Mouse (Mus musculus): ENCODE results near the gene Smg5.
"Not testable (repeated sequence)": the region's sequence is repeated elsewhere in the genome, so short reads cannot be mapped to it uniquely, and the experiment has no call there.

The Smg5 gene

DNA sequence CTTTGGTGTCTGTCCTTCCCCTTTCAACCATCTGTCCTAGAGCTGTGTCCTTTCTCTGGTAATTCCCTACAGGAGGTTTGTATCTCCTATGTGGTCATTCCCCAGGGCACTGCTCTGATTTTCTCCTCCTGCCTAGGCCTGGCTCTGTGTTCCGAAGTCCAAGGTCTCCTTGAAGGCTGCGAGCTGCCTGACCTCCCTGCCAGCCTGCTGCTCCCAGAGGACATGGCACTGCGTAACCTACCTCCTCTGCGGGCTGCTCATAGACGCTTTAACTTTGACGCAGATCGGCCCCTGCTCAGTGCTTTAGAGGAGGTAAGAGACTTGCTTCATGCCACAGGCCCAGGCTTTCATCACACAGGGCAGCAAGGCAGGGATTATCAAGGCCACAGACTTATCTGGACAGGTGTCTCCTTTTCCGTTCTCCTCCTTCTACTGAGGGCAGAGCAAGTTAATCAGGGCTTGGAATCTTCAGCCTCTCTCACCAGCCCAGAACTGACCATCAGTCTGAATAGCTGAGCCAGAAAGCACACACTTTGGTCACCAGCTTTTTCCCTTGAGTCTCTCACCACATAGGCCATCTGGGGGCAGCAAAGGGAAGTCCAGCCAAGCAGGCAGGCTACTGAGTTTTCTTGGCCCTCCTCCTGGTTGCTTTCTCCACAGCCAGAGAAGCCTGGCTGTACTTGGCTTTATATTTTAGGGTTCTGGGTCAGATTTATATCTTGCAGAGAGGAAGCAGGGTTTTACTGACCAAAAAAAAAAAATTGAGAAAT is 18.5 kb downstream of the Smg5 start:
- DNase-seq = no peak

DNA sequence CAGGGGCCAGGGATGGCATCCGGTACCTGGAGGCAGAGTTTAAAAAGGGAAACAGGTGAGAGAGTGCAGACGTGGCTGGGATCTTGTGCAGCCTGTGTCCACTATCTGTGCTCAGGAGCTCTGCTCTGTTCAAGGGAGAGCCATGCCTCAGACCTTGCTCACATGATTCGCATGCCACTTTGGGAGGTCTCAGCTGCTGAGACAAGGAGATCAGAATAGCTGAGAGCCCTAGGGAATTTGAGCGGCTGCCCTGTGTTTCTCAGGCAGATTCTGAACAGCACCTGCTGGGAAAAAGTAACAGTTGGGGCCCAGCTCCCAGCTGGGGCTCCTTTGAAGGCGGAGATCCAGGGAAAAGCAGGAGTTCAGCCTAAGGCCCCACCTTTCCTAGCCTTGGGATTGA is 23.5 kb downstream of the Smg5 start:
- DNase-seq = no peak

DNA sequence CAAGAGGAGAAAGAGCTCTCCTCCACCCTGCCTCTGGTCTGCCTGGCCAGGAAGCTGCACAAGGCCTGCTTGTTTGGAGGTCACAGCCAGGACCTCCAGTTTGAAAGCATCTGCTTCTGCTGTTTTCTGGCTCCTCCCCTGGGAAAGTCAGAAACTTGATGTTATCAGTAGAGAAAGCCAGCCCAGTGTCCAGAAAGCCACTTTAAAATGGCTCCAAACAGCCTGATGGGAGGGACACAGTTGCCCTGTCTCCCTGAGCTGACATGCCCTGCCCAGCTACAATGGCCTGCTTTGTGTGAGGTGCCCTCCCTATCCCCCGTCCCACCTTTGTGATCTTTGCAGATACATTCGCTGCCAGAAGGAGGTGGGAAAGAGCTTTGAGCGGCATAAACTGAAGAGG is 23.9 kb downstream of the Smg5 start:
- DNase-seq = no peak

DNA sequence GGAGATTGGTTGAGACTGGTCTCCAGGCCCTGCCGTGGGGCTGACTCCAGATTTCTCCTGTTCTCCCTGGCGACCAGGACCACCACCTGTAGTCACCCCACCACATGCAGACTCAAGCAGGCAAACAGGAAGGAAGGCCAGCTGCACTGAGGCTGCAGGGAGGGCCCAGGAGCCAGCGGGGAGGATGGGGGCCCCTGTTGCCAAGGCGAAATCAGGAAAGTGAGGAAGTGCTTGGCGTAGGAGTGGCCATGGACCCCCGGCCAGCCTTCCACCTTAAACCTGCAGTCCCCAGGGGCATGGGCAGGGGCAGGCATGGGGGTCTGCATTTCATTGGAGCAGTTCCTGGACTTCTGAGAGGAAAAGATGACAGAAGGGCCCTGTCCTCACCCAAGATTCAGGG is 25.0 kb downstream of the Smg5 start:
- DNase-seq = no peak

DNA sequence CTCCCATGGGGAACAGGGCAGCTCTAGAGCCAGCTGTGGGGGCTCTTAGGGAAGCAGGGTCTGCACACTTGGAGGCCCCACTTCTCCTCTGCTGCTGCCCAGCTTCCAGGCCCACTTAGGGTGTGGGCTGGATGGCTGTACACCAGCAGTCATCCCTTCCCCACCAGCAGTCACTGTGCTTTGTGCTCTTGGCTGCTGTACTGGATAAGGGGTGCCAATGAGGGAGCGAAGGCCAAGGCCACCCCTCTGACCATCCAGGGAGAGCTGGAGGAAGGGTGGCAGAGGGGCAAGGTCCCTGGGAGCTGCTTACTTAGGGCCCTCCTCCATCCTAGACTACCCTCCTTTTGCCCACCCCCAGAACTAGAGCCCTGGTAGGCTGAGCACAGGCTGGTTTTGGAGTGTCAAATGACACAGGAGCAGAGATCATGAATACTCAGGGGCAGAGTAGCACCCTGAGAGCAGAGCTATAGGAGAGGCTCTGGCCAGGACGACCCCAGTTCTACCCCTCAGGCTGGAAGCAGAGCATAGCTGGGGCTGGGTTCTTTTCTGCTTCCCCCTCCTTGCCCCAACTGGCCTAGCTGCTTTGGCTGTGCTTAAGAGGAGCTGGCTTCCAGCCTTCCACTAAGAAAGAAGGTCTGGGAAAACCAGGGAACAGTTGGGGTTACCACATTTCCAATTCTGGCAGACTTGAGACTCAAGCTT is 25.7 kb downstream of the Smg5 start:
- no peak for DNase-seq

DNA sequence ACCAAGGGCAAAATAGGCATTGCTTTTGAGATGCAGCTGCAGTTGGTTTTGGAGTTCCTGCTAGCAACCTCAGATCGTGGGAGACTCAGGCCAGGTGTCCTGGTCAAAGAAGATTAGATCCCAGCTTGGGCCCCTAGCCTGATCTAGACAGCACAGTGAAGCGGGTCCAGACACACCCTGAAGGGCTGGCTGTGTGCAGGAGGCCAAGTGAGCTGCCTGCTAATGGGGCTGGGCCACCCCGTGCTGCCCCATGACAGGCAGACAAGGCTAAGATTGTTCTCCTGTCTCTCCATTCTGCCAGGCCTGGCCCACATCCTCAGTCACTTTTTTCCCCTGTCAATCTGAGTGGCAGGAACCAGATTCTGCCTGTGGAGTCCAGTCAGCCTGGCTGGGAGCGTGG is 27.6 kb downstream of the Smg5 start:
- peak; percentile 95 for DNase-seq

DNA sequence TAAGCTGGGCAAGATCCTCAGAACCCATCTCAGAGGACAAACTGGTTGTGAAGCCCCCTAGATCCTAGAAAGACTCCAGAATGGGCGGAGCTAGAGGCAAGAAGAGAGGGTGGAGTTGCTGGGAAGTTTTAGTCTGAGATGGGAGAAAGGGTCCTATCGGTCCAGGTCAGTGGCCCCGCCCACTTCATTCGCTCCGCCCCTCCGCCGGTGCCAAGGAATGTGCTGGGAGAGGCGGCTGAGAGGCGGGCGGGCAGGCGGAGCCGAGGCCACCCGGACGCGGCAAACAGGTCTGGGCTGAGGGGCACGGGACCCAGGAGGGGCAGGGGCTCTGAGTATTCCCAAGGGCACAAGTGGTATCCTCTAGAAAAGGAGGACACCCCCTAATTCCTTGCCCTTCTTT is 28.3 kb downstream of the Smg5 start, which contains the start of gene Paqr6:
Paqr6 (plus strand) TSS at position 248 of the 400 bp plus-strand sequence.
- peak; percentile 97 for DNase-seq

DNA sequence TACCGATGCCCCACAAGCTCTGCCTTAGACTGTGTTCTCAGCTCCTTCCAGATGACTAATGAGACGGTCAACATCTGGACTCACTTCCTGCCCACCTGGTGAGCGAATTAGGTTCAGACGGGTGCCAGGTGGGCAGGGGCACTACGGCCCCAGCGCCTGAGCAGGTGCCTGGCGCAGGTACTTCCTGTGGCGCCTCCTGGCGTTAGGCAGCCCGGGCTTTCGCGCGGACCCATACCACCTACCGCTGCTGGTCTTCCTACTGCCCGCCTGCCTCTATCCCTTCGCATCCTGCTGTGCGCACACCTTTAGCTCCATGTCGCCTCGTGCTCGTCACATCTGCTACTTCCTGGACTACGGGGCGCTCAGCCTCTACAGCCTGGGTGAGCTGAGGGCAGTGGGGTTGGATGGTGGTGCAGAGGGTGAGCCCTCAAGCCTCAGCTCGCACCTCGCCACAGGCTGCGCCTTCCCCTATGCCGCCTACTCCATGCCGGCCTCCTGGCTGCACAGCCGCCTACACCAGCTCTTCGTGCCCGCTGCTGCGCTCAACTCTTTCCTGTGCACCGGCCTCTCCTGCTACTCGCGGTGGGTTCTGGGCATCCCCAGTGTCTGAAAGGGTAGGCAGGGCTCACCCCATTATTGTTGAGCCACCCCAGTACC is 29.8 kb downstream of the Smg5 start:
- no peak for DNase-seq

DNA sequence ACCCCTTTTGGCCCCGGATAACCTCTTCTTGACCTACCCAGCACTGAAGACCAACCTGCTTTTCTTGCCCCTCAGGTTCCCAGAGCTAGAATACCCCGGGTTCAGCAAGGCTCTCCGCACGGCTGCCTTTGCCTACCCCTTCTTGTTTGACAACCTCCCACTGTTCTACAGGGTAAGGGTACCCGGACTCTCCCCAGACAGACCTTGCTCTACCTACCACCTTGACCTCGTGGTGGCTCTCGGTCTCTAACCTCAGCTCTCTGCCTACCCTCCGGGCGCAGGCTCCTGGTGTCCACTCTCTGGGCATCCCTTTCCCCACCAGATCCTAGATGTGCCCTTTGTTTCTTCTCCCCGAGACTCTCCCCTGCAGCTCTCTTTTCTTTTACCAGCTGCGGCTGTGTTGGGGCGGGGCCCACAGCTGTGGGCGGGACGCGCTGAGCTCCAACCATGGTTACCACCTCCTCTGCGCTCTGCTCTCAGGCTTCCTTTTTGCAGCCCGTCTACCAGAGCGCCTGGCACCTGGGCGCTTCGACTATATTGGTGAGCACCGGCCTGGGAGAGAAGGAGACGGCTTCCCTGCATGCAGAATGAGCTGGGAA is 30.9 kb downstream of the Smg5 start:
- DNase-seq = peak; percentile 92

DNA sequence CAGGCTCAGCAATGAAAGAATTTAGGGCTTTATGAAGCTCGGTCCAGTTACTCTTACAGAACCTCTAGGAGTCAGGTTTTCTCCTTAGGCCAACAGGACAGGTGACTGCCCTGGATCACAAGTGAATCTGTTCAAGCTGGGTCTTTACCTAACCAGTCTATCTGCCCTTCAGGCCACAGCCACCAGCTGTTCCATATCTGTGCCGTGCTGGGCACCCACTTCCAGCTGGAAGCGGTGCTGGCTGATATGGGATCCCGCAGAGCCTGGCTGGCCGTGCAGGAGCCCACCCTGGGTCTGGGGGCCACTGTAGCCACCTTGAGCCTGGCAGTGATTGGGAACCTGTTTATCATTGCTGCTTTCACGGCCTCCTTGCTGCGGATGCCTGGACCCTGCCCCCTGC is 31.5 kb downstream of the Smg5 start:
- DNase-seq = not testable (repeated sequence)

DNA sequence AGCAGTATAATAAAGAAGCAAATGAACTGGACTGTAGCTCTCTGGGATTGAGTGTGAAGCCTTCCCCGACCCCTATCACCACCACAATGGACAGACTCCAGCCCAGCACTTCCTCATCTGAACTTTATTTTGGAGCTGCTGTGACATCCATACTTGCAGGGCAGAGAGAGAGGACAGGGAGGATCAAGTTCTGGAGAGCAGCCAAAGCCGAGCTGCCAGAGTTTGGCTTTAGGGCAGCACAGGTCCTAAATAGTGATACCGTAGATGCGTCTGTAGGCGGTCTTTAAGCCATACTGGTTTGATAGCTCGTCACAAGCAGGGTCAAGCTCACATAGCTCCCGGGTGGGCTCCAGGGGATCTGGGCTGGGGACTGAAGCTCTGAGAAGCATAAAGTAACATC is 32.5 kb downstream of the Smg5 start:
- not testable (repeated sequence) for DNase-seq

DNA sequence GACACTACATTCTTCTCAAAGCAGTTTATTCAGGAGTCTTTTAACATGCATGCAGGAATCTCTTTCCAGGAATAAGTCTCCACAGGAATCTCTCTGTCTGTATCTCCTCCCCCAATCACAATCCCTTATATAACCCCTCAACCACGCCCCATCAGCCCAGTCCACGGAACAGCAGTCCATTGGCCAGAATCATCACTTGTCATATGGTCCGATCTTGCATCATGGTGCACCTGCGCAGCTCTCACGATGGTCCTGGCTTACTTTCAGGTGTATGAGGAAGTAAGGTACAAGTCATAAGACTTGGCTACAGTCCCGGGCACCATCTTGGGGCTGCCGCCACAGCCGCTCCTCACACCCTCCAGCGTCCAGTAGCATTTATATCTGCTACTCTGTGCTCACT is 36.6 kb downstream of the Smg5 start, which contains the start of gene Bglap3:
Bglap3 (minus strand) TSS at position 101 of the 400 bp plus-strand sequence.
- not testable (repeated sequence) for DNase-seq

DNA sequence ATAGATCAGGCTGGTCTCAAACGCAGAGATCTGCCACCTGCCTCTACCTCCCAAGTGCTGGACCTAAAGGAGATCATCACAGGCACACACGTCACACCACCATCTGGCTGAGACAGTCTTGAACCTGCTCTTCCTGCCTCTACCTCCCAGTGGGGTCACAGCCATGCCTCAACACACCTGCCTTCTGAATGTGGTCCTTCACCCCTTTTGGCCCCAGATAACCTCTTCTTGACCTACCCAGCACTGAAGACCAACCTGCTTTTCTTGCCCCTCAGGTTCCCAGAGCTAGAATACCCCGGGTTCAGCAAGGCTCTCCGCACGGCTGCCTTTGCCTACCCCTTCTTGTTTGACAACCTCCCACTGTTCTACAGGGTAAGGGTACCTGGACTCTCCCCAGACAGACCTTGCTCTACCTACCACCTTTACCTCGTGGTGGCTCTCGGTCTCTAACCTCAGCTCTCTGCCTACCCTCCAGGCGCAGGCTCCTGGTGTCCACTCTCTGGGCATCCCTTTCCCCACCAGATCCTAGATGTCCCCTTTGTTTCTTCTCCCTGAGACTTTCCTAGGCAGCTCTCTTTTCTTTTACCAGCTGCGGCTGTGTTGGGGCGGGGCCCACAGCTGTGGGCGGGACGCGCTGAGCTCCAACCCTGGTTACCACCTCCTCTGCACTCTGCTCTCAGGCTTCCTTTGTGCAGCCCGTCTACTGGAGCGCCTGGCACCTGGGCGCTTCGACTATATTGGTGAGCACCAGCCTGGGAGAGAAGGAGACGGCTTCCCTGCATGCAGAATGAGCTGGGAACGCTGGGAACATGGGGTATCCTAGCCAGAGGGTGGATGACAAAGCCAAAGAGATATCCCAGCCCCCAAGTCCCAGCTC is 39.9 kb downstream of the Smg5 start:
- not testable (repeated sequence) for DNase-seq

DNA sequence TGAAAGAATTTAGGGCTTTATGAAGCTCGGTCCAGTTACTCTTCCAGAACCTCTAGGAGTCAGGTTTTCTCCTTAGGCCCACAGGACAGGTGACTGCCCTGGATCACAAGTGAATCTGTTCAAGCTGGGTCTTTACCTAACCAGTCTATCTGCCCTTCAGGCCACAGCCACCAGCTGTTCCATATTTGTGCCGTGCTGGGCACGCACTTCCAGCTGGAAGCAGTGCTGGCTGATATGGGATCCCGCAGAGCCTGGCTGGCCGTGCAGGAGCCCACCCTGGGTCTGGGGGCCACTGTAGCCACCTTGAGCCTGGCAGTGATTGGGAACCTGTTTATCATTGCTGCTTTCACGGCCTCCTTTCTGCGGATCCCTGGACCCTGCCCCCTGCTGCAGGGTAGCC is 40.6 kb downstream of the Smg5 start:
- DNase-seq = not testable (repeated sequence)

DNA sequence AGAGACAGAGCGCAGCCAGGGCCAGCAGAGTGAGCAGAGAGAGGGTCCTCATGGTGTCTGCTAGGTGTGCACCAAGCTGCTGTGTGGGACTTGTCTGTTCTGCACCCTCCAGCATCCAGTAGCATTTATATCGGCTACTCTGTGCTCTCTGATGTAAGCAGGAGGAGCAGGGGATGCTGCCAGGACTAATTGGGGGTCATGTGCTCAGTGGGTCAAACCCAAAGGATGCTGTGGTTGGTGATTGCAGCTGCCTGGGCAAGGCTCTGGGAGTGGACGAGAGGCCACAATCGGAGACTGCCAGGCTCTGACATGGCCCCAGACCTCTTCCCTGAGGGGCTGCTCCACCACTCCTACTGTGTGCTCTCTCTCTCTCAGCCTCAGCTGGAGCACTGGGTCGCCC is 42.5 kb downstream of the Smg5 start, which contains the start of gene Bglap2:
Bglap2 (minus strand) TSS at position 101 of the 400 bp plus-strand sequence.
- DNase-seq = not testable (repeated sequence)

DNA sequence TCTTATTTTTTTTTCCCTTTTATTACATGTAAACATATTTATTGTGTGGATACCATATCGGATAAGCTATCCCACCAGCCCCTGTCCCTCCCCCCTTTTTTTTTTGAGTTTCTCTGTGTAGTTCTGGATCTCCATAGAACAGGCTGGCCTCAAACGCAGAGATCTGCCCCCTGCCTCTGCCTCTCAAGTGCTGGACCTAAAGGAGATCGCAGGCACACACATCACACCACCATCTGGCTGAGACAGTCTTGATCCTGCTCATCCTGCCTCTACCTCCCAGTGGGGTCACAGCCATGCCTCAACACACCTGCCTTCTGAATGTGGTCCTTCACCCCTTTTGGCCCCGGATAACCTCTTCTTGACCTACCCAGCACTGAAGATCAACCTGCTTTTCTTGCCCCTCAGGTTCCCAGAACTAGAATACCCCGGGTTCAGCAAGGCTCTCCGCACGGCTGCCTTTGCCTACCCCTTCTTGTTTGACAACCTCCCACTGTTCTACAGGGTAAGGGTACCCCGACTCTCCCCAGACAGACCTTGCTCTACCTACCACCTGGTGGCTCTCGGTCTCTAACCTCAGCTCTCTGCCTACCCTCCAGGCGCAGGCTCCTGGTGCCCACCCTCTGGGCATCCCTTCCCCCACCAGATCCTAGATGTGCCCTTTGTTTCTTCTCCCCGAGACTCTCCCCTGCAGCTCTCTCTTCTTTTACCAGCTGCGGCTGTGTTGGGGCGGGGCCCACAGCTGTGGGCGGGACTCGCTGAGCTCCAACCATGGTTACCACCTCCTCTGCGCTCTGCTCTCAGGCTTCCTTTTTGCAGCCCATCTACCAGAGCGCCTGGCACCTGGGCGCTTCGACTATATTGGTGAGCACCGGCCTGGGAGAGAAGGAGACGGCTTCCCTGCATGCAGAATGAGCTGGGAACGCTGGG is 45.6 kb downstream of the Smg5 start:
- DNase-seq = not testable (repeated sequence)

DNA sequence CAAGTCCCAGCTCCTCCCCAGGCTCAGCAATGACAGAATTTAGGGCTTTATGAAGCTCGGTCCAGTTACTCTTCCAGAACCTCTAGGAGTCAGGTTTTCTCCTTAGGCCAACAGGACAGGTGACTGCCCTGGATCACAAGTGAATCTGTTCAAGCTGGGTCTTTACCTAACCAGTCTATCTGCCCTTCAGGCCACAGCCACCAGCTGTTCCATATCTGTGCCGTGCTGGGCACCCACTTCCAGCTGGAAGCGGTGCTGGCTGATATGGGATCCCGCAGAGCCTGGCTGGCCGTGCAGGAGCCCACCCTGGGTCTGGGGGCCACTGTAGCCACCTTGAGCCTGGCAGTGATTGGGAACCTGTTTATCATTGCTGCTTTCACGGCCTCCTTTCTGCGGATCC is 46.3 kb downstream of the Smg5 start:
- DNase-seq = not testable (repeated sequence)

DNA sequence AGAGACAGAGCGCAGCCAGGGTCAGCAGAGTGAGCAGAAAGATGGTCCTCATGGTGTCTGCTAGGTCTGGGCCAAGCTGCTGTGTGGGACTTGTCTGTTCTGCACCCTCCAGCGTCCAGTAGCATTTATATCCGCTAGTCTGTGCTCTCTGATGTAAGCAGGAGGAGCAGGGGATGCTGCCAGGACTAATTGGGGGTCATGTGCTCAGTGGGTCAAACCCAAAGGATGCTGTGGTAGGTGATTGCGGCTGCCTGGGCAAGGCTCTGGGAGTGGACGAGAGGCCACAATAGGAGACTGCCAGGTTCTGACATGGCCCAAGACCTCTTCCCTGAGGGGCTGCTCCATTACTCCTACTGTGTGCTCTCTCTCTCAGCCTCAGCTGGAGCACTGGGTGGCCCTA is 48.3 kb downstream of the Smg5 start, which contains the start of gene Bglap:
Bglap (minus strand) TSS at position 101 of the 400 bp plus-strand sequence.
- no peak for DNase-seq

DNA sequence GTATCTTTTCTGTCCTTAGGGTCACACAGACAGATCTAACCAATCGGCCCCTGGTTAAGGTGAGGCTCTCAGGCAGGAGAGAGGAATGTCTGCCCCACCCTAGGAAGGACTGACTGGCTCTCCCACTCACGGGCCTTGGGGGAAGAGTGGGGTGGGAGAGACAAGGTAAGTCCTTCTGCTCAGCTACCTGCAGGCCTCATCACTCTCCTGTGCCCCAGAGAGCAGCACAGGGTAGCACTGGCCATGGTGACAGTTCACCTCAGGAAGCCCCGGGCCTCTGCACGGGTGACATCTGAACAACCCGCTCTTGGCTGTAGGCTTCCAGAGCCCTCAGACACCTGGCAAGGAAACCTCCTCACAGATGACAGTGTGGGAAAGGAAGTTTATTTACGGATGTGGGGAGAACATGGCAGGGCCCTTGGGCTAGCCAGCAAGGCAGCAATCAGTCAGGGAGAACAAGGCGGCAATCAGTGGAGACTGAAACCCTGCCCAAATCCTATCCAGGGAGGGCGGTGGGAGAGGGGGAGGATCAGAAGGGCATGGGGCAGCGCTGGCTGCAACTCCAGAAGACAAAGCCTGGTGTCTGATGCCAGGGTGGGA is 57.8 kb downstream of the Smg5 start:
- no peak for DNase-seq

DNA sequence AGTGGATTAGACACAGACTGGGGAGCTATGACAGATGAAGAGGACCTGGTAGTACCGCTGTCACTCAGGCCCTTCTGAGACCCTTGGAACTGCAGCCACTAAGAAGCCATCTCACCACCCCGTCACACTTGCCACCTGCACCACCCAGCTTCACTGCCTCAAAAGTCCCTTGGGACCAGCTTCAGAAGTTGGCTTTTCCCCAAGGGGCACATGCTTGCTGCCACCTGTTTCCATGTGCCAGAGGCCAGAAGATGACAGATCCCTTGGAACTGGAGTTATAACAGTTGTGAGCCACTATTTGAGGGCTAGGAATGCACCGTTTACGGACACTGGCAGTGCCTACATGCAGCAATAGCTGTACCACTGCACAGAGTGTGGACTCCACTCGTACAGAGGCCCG is 59.2 kb downstream of the Smg5 start:
- DNase-seq = peak; percentile 86

Measured in heart, adult 11 months (tissue).